Mouse (Mus musculus) brain, adult 2 months (tissue): ENCODE measurements at regions not wholly inside any gene's neighbourhood (a gene's known extent, or its start where the extent isn't known, plus 50 kb on each side); places are given as distances from the start of the nearest gene placed in this dataset.

Experiments
- DNase-seq: peaks from one replicate; pipeline ENCODE4 v3.0.0; 2011; ENCODE audit warnings: low read depth, low spot score

DNA sequence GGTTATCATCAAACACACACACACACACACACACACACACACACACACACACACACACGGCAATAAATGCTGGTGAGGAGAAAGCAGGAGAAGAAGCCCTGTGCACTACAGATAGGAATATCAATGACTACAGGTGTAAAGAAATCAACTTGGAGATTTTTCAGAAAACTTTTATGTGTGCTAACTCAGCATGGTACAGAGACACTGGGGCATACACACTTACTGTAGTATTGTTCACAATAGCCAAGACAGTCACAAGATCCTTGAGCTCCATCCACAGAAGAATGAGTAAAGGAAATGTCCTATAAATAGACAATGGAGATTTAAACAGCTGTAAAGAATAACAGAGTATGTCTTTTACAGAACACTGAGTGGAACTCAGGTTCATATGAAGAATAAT, 182.4 kb downstream of the Tm2d1 start:
- DNase-seq, result no peak

DNA sequence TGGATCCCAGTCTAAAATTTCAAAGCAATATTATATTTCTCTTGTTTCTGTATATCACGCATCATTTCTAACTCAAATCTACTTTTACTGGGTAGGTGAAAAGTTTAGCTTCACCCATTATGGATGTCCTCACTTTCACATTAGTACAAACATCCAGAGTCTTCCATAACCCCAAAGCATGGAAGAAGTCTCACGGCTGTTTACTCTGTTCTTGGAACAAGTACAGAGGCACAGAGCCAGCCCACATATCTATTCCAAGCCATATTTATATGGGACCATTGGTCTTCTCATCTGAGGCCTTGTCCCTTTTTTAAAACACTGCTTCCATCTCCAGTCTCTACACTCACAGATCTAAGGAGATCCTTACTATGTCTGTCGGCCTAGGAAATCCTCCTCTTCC, 192.8 kb downstream of the Tm2d1 start:
- DNase-seq, result no peak

DNA sequence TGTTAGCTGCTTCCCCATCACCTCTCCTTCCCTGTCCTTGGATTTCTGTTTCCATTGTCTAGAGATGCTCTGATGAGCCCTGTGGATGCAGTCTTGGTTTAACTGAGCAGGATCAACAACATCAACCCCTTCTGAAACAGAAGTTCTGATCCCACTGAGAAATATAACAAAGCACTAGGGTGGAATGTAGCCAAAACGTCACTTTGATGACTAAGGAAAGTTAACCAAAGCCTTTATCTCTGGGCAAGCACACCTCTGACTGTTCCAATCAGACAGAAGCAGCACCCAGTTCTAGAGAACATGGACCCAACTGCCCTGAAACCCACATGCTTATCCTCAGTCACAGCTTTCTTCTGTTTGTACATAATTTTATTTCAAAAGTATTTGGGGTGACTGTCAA, 193.2 kb downstream of the Tm2d1 start:
- DNase-seq, result no peak

DNA sequence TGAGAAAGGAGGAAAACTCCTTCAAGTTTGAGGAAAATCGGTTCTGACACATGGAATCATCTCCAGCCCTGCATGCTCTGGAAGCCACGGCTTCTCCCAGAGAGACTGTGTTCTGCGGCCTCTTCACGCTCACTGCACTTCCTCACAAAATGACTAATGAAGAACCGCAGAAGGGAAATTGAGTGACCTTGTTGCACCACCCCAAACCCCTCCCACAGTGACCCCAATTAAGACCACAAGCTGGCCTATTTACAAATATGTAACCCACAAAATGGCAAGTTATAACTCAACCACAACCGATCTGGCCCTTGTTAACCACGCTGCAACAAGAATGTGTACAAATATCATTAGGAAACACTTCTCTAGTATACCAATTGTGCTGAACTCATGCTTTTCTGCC, 194.2 kb downstream of the Tm2d1 start:
- DNase-seq, result no peak

DNA sequence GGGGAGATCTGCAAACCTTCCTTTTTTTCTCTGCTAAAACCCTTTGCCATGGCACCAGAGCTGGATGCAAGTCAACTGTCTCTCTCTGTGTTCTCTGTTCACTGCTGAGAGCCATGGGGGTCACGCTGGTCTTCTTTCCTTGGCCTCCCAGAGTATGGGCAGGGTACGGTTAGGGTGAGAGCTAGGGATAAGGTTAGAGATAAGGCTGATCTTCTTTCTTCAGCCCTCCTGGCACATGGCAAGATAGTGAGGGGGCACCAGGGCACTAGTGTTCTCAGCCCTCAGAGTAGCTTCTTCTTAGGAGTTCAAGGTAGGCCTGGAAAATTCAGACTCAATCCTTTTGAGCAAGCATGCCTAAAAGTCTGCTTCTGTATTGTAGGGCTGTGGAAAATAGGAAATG, 196.1 kb downstream of the Tm2d1 start:
- no peak for DNase-seq

DNA sequence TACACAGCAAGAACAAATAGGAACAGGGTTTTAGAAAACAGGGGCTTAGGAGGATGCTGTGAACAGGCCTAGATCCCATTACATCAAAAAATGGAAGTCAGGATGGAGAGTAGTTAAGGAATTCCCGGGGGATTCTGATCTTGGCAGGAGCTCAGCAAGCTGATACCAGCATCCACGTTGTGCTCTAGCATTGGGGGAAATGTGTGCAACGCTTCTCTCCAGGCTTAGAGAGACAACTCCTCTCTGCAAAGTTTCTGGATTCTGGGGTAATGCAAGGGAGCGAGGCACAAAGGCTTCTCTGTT, 201.1 kb downstream of the Tm2d1 start:
- peak; percentile 22 for DNase-seq

DNA sequence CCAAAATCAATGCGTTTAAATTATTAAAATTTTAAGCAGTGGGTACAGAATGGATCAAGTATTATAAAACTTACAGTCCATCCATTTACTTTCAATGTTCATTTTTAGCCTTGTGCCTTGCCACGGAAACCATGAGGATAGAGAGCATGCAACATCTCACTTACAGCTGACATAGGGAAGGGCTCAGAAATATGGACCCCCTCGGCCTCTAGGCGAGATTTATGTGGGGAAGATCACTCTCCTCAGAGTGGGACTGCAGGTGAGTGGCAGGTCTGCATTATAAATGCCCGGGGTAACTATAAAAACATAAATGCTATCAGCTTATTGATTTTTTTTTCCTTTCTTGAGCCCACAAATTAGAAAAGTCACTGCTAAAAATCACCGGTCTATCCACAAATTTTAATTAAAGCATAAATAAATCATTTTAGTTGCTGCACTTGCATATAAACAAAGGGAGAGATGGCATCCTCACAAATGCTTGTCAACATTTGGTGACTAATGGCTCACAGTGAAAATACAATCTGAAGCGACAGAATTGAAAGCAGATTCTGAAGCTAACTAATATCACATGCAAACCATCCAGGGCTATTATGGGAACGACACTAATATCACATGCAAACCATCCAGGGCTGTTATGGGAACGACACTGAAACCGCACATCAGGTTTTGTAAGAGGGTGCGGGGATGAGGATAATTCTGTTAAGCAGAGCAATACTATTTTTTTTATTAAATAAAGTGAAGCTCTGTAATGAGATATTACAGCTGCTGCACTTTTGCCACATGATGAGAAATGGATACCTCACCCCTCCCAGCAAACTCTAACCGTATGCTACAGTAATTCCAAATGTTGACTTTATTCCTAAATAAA, 201.7 kb downstream of the Tm2d1 start:
- peak; percentile 24 for DNase-seq

DNA sequence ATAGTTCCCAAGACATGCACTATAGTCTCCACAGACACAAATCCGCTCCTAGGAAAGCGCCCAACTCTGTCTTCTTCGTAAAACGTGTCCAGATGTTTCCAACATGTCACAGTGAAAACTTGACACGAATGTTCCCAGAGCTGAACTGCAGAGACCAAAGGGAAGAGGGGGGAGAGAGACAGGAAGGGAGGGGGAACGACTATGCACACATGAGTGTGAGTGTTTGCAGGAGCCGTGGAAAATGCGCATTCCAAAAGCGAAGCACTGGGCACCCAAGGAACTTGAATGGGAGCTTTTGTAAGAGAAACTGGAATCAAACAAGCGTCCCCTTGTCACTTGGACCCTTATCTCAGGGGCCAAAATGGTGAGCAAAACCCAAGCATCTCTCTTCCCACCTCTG, 202.8 kb downstream of the Tm2d1 start:
- no peak for DNase-seq
